Mouse (Mus musculus) kidney, embryonic 16.5 days (tissue): ENCODE data around the gene Odf3. TPM values are rescaled to one million over a fixed set of nuclear protein-coding genes. Genes with fewer than 3 reads are reported as not detected.

Source experiments
- ATAC-seq: fragments of 200-750 bp; cut with Nextera tagmentation; 2 replicates; pipeline ENCODE4 v1.8.0; 2017; ENCODE audit warnings: moderate TSS enrichment; ENCODE audit not compliant: low FRiP score, low TSS enrichment
- H3K27ac ChIP-seq: fragments of 300-500 bp; sonication (generic); 2 replicates; pipeline ENCODE4 v1.5.1; 2014; ENCODE audit warnings: low read length
- H3K27me3 ChIP-seq: fragments of 300-500 bp; sonication (generic); 2 replicates; pipeline ENCODE4 v1.6.1; 2014; ENCODE audit warnings: low read length, control low read depth, mixed read lengths; ENCODE audit not compliant: insufficient read depth
- H3K36me3 ChIP-seq: fragments of 300-500 bp; sonication (generic); 2 replicates; pipeline ENCODE4 v1.6.1; 2014; ENCODE audit warnings: low read length, control low read depth, mixed read lengths; ENCODE audit not compliant: insufficient read depth
- H3K4me1 ChIP-seq: fragments of 300-500 bp; sonication (generic); 2 replicates; pipeline ENCODE4 v1.6.1; 2014; ENCODE audit warnings: low read length, control low read depth, mixed read lengths; ENCODE audit not compliant: insufficient read depth
- H3K4me2 ChIP-seq: fragments of 300-500 bp; sonication (generic); replicated peaks from 2 replicates; pipeline ENCODE4 v1.6.1; 2014; ENCODE audit warnings: low read depth, low read length
- H3K4me3 ChIP-seq: fragments of 300-500 bp; sonication (generic); 2 replicates; pipeline ENCODE4 v1.5.1; 2014; ENCODE audit warnings: mild to moderate bottlenecking, low read length
- H3K9ac ChIP-seq: fragments of 300-500 bp; sonication (generic); replicated peaks from 2 replicates; pipeline ENCODE4 v1.6.1; 2014; ENCODE audit warnings: low read length
- H3K9me3 ChIP-seq: fragments of 300-500 bp; sonication (generic); 2 replicates; pipeline ENCODE4 v1.6.1; 2016; ENCODE audit warnings: low read length, control low read depth
- WGBS: fragments of 180-500 bp; shearing (Covaris S2); extraction: QIAGEN DNeasy Blood & Tissue Kit; methylation state at CpG from one replicate; pipeline ENCODE4 v1.1.7; 2014; 5-methylcytosine and 5-hydroxymethylcytosine counted together
- polyA plus RNA-seq: library from polyadenylated mRNA; unstranded; fragments of >200 nt; fragmentation: Nextera tagmentation; extraction: Ambion mirVana; gene quantifications from 2 replicates; pipeline ENCODE4 v1.2.1, GENCODE M21; 2015

The Odf3 gene
- polyA plus RNA-seq, 1 experiment from 2014 or later, result 0.12 TPM

DNA sequence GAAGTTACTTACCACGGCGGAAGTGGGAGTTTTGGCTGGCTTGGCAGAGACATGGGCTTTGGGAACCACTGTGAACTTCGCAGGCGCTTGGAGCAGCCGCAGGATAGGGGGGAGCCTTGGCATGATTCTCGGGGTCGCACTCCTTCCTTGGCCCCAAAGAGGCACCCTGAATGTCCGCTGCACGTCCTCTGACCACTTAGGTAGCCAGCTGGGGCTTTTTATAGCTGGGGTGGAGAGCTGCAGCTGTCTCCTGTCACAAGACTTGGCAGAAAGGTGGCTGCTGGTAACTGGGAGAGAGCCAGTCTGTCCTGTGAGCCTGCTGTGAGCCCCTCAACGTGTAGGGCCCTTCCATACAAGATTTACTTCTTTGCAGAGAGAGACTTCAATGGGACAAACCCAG, 52.6 kb downstream of the Odf3 start, which contains the start of gene Cox8b:
TSS of gene Cox8b (minus strand) at position 227 of the 400 bp plus-strand sequence.
- Histone ChIP-seq H3K4me3 (no peak within 1 kb of the TSS), H3K4me1 (peaks cover 4% of the 10 kb centered on the region; the same call in 1 of the 2 replicates), H3K9me3 (no peaks in the 10 kb centered on the region), H3K27me3 (no peaks in the 10 kb centered on the region), H3K9ac (no peak within 1 kb of the TSS; the same call in 1 of the 2 replicates), H3K4me2 (no peak within 1 kb of the TSS), H3K27ac (no peak within 1 kb of the TSS), H3K36me3 (peaks cover 31% of the 10 kb centered on the region)
- ATAC-seq, result no peak
- 51% methylated on average over 10 of the region's 10 CpGs for WGBS

Other genes with a start within 250 kb of the Odf3 start
- gene Olfr46, start 246.5 kb upstream of the Odf3 start, polyA plus RNA-seq, result not detected in 2 replicates
- not detected in 2 replicates for gene Olfr61, start 218.8 kb upstream of the Odf3 start, polyA plus RNA-seq
- not detected in 2 replicates for gene Olfr53, start 201.4 kb upstream of the Odf3 start, polyA plus RNA-seq
- not detected in 2 replicates for gene Olfr539, start 187.9 kb upstream of the Odf3 start, polyA plus RNA-seq
- gene Olfr45, start 165.9 kb upstream of the Odf3 start, polyA plus RNA-seq, result not detected in 2 replicates
- gene Olfr541, start 150.5 kb upstream of the Odf3 start, polyA plus RNA-seq, result not detected in 2 replicates
- 1.4 and 1.8 TPM in 2 replicates for gene Cyp2e1, start 84.1 kb upstream of the Odf3 start, polyA plus RNA-seq
- 0.25 and 0.37 TPM in 2 replicates for gene Syce1, start 60.0 kb upstream of the Odf3 start, polyA plus RNA-seq
- 1.4 and 1.6 TPM in 2 replicates for gene Zfp941, start 25.6 kb upstream of the Odf3 start, polyA plus RNA-seq
- gene Urah, start 12.8 kb upstream of the Odf3 start, polyA plus RNA-seq, result 0.49 and 0.92 TPM in 2 replicates
- not detected in 2 replicates for gene Scgb1c1, start 2.3 kb upstream of the Odf3 start, polyA plus RNA-seq
- gene Gm45785, start 8.5 kb downstream of the Odf3 start, polyA plus RNA-seq, result not detected in 2 replicates
- 69.7 and 73.6 TPM in 2 replicates for gene Ric8a, start 9.2 kb downstream of the Odf3 start, polyA plus RNA-seq
- gene Bet1l, start 9.8 kb downstream of the Odf3 start, polyA plus RNA-seq, result 41.7 and 42.1 TPM in 2 replicates
- gene Psmd13, start 34.2 kb downstream of the Odf3 start, polyA plus RNA-seq, result 242 and 246 TPM in 2 replicates
- 41.5 and 42.6 TPM in 2 replicates for gene Sirt3, start 34.5 kb downstream of the Odf3 start, polyA plus RNA-seq
- gene Cox8b, start 52.6 kb downstream of the Odf3 start, polyA plus RNA-seq, result 1.4 and 2.6 TPM in 2 replicates
- gene Nlrp6, start 73.1 kb downstream of the Odf3 start, polyA plus RNA-seq, result 1.9 and 2.2 TPM in 2 replicates
- gene Pgghg, start 93.6 kb downstream of the Odf3 start, polyA plus RNA-seq, result 25.3 and 26.6 TPM in 2 replicates
- gene Ifitm5, start 102.5 kb downstream of the Odf3 start, polyA plus RNA-seq, result 4.2 and 5.8 TPM in 2 replicates
- gene Gm45717, start 108.1 kb downstream of the Odf3 start, polyA plus RNA-seq, result 0.76 TPM in 1 of 2 replicates, not detected in the other
- 991 and 995 TPM in 2 replicates for gene Ifitm2, start 108.2 kb downstream of the Odf3 start, polyA plus RNA-seq
- gene Ifitm1, start 119.4 kb downstream of the Odf3 start, polyA plus RNA-seq, result 64.6 and 72.4 TPM in 2 replicates
- gene Ifitm3, start 163.0 kb downstream of the Odf3 start, polyA plus RNA-seq, result 210 and 234 TPM in 2 replicates
- gene Ifitm6, start 170.1 kb downstream of the Odf3 start, polyA plus RNA-seq, result 0.94 and 1.5 TPM in 2 replicates
- not detected in 2 replicates for gene Gm17387, start 181.3 kb downstream of the Odf3 start, polyA plus RNA-seq
- 13.2 and 13.9 TPM in 2 replicates for gene B4galnt4, start 213.3 kb downstream of the Odf3 start, polyA plus RNA-seq
- 9.2 and 10.5 TPM in 2 replicates for gene Pkp3, start 230.4 kb downstream of the Odf3 start, polyA plus RNA-seq